Mouse (Mus musculus): ENCODE measurements at regions not wholly inside any gene's neighbourhood (a gene's known extent, or its start where the extent isn't known, plus 50 kb on each side); places are given as distances from the start of the nearest gene placed in this dataset.

GRCm38 (mm10) chr16:86397521-86397920 is 495.9 kb upstream of the Adamts5 start:
- ATAC-seq (ENCODE audit: poor library complexity, severe bottlenecking), result no peak

- no peak for ATAC-seq (ENCODE audit: poor library complexity, severe bottlenecking)
Observed at GRCm38 (mm10) chr16:86389063-86389723, 487.6 kb upstream of the Adamts5 start.

DNA sequence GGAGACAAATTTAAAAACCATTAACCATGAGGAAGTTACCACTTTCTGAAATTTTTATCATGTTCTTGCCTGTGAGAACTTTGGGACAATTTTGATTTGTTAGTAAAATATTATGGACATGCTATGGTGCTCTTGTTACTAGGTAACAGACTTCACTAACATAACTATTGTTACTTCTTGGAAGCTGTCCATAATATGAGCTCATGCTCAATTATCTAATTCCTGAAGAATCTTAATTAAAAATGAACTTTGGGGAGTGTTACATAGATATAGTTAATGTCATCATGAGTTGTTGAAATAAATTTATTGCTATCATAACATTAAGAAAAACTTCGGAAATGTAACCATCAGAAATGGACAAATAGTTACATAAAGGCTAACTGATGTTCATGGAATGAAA is 486.5 kb upstream of the Adamts5 start:
- no peak for ATAC-seq (ENCODE audit: poor library complexity, severe bottlenecking)

DNA sequence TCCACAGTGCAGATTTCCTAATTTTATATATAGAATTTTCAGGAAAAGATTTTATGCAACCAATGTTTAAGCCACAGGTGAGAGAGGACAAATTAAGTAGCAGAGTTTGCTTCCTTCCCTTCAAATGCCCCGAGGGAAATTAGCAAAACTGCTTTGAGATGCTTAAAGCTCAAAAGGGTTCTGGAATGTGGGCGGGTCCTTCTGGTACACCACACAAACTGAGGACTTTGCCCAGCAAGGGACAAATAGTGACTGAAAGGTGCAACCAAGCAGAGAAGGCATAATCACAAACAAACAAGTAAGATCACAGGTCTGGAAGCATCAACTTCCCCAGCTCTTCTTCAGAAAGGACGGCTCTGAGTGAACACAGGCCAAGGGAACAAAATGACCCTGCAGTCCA is 476.4 kb upstream of the Adamts5 start:
- ATAC-seq (ENCODE audit: poor library complexity, severe bottlenecking), result no peak

- ATAC-seq (ENCODE audit: poor library complexity, severe bottlenecking), result no peak
Observed at GRCm38 (mm10) chr16:86371652-86372051, 470.0 kb upstream of the Adamts5 start.

GRCm38 (mm10) chr16:86368449-86368848 is 466.8 kb upstream of the Adamts5 start:
- ATAC-seq (ENCODE audit: poor library complexity, severe bottlenecking), result no peak

- no peak for ATAC-seq (ENCODE audit: poor library complexity, severe bottlenecking)
Observed at GRCm38 (mm10) chr16:86366197-86366596, 464.6 kb upstream of the Adamts5 start.

- no peak for ATAC-seq (ENCODE audit: poor library complexity, severe bottlenecking)
Observed at GRCm38 (mm10) chr16:86361099-86361498, 459.5 kb upstream of the Adamts5 start.

- ATAC-seq (ENCODE audit: poor library complexity, severe bottlenecking), result no peak
Observed at GRCm38 (mm10) chr16:86355036-86355435, 453.4 kb upstream of the Adamts5 start.

GRCm38 (mm10) chr16:86347753-86348152 is 446.1 kb upstream of the Adamts5 start:
- no peak for ATAC-seq (ENCODE audit: poor library complexity, severe bottlenecking)

- no peak for ATAC-seq (ENCODE audit: poor library complexity, severe bottlenecking)
Observed at GRCm38 (mm10) chr16:86346916-86347315, 445.3 kb upstream of the Adamts5 start.

DNA sequence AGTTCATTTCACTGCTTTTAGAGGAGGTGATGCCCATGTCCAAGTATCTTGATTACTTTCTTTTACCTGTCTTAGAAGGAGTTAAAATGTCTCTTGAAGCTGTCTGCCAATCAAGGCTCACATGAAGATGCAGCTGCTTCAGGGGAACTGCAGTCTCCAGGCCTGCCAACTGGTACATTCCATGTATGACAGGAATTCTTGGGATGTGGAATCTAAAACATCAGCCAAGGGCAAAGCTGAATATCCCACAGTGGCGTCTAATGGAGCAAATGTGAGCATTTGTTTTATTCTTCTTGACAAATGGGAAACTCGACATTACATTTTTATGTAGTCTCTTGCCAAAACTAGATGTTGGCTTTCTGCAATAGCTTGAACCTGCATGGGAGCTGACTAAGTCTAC is 438.7 kb upstream of the Adamts5 start:
- ATAC-seq (ENCODE audit: poor library complexity, severe bottlenecking), result no peak

- no peak for ATAC-seq (ENCODE audit: poor library complexity, severe bottlenecking)
Observed at GRCm38 (mm10) chr16:86325406-86325805, 423.8 kb upstream of the Adamts5 start.

DNA sequence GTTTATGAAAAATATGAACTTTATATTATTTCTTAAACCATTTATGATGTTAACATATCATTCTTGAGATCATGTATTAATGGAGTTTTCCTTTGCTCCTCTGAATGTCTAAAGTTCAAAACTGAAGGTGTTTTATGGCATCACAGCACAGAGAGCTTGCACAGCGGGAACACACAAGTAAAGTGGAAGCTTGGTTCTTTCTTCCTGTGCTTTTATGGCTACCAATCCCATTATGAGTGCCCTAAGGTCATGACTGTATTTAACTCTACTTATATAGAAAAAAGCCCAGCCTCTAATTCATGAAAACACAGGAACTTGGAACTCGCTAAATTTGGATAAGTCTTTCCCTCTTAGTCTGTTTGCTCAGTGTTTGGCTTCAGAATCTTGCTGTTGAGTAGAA is 417.3 kb upstream of the Adamts5 start:
- ATAC-seq (ENCODE audit: poor library complexity, severe bottlenecking), result no peak

- ATAC-seq (ENCODE audit: poor library complexity, severe bottlenecking), result no peak
Observed at GRCm38 (mm10) chr16:86309696-86310095, 408.1 kb upstream of the Adamts5 start.

GRCm38 (mm10) chr16:86303869-86304268 is 402.2 kb upstream of the Adamts5 start:
- ATAC-seq (ENCODE audit: poor library complexity, severe bottlenecking), result no peak

DNA sequence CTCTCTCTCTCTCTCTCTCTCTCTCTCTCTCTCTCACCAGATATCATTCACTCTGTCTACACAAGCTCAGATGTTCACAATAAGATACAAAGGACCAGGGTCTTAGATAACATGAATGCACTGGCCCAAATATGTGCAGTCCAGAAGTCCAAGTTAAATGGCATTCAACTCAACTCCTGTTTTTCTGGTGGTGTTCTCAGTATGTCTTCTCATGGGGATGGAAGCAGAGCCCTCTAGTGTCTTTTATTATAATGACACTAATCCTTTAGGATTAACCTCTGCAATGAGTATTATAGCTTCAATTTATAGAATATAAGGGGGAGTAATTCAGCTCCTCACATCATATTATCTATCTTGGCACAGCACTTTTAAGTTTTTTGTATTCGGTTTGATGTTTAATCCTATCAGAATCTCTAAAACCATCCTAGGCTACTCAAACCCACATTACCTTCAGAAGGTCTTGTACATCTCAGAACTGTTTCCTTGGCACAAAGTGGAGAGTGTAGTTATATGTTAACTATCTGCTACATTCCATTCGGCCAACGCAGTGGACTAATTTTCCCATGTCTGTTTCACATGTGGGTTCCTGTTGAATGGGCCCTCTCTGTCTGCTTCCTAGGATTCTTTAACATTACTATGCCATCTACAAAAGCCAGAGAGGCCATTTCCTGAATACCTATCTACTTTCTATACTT is 401.0 kb upstream of the Adamts5 start:
- ATAC-seq (ENCODE audit: poor library complexity, severe bottlenecking), result no peak

DNA sequence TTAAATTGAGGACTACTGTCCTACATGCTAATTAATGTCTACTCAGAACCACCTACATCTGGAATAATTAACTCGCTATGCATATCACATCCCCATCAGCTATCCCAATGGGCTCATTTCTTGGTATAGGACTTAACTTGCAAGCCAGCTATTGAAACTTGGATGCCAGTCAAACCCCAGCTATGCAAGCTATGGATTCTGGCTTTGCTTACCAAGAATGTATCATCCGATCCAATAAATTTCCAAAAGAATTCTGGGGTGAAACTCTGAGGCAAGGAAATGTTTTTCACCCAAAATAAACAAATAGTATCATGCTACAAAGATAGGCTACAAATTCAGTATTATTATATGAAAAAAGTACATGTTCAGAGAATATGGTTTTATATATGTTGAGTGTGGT is 392.8 kb upstream of the Adamts5 start:
- ATAC-seq (ENCODE audit: poor library complexity, severe bottlenecking), result no peak

DNA sequence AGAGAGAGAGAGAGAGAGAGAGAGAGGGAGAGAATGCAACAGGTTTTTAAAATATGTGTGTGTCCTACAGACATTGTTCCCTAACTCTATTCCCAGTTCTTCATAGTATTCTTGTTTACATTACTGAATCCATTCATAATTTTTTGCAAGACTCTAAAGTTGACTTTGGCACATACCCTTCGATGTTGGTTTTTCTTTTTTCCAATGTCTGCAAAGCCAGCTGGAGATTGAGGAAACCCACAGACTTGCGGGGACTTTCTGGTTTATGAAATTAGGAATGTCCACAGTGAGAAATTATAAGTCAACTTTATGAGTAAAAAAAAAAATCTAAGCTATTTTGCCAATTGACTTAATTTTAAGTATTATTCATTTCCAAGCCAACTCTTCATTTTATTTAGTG is 379.7 kb upstream of the Adamts5 start:
- no peak for ATAC-seq (ENCODE audit: poor library complexity, severe bottlenecking)

- no peak for ATAC-seq (ENCODE audit: poor library complexity, severe bottlenecking)
Observed at GRCm38 (mm10) chr16:86277031-86277430, 375.4 kb upstream of the Adamts5 start.

DNA sequence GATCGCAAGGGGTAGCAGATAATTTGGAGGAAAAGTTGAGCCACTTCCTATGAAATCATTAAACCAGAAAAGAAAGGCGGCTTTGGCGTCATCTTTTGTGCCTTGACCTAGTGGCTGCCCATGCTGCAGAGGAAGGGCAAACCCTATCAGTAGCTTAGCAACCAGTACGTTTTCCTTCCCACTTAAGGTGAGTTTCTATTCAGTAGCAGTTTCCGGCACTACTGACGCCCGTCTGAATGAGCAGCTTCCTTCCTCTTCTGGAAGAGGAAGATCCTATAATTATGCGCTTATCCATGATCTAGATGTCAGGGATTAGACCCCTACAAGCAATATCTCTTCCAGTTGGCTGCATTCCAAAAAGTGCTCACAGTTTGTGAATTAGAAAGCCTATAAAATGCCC is 360.0 kb upstream of the Adamts5 start:
- ATAC-seq (ENCODE audit: poor library complexity, severe bottlenecking), result no peak

- ATAC-seq (ENCODE audit: poor library complexity, severe bottlenecking), result no peak
Observed at GRCm38 (mm10) chr16:86252630-86253029, 351.0 kb upstream of the Adamts5 start.

GRCm38 (mm10) chr16:86250021-86250420 is 348.4 kb upstream of the Adamts5 start:
- no peak for ATAC-seq (ENCODE audit: poor library complexity, severe bottlenecking)

All from megakaryocyte, adult 5-6 weeks (primary cell).